Mouse (Mus musculus) adrenal gland, postnatal 10 days (tissue): ENCODE data around the gene Bora. TPM values are rescaled to one million over a fixed set of nuclear protein-coding genes. Genes with fewer than 3 reads are reported as not detected.
A peak's percentile ranks its signal among the peaks of the same experiment; 100 is the strongest.

ENCODE experiments used
- DNase-seq: peaks from one replicate; pipeline ENCODE4 v3.0.0; 2021; ENCODE audit warnings: mixed read lengths
- total RNA-seq, 2 experiments: library from RNA; stranded (reverse); gene quantifications; 2 replicates each; pipeline ENCODE4 v1.2.3; 2021

Bora gene
- total RNA-seq, 2 experiments from 2014 or later: 6.1 to 9.6 TPM

DNA sequence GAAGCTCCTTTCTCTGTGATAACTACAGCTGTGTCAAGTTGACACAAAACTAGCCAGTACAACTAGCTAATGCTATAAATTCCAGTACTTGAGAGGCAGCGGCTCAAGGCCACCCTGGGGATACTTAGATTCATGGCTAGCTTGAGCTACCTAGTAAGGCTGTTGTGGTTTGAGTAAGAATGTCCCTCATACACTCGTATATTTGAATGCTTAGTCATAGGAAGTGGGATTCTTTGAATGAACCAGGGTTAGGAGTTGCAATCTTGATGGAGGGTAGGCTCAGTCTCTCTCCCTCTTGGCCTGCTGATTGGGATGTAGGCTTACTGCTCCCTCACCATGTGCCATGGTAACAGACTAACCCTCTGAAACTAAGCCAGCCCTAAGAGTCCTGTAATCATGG lies 17.1 kb downstream of the Bora start:
- no peak for DNase-seq

- DNase-seq: no peak
Observed at GRCm38 (mm10) chr14:99071146-99071545, 25.1 kb downstream of the Bora start.

- DNase-seq: no peak
Observed at GRCm38 (mm10) chr14:99088947-99089346, 42.9 kb downstream of the Bora start.

GRCm38 (mm10) chr14:99099267-99099966 lies 53.4 kb downstream of the Bora start, which contains the start of the genes Pibf1 and Dis3:
Gene Pibf1, plus strand, starts transcription at chr14:99099424.
Gene Dis3, minus strand, starts transcription at chr14:99099770.
- peak; percentile 99 for DNase-seq

GRCm38 (mm10) chr14:99099967-99100587 lies 54.1 kb downstream of the Bora start:
- DNase-seq: peak; percentile 18

DNA sequence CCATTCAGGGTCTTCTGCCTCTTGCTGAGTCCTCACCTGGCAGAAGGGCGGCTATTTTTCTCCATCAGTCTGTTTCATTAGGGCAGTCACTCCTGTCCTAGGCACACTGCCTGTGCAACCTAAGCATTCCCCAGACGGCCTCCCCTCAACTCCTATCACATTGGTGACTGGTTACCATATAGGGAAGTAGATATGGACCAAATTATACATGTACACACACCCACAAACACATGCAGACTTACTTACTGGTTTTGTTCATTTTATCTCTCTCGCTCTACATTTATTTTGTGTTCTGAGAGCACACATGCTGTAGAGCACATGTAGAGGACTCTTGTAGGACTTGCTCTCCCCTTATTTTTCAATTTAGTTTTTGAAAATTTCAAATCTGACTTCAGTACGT lies 57.0 kb downstream of the Bora start:
- no peak for DNase-seq

- DNase-seq: no peak
Observed at GRCm38 (mm10) chr14:99104542-99105123, 58.6 kb downstream of the Bora start.

GRCm38 (mm10) chr14:99106671-99107070 lies 60.6 kb downstream of the Bora start:
- DNase-seq: no peak

DNA sequence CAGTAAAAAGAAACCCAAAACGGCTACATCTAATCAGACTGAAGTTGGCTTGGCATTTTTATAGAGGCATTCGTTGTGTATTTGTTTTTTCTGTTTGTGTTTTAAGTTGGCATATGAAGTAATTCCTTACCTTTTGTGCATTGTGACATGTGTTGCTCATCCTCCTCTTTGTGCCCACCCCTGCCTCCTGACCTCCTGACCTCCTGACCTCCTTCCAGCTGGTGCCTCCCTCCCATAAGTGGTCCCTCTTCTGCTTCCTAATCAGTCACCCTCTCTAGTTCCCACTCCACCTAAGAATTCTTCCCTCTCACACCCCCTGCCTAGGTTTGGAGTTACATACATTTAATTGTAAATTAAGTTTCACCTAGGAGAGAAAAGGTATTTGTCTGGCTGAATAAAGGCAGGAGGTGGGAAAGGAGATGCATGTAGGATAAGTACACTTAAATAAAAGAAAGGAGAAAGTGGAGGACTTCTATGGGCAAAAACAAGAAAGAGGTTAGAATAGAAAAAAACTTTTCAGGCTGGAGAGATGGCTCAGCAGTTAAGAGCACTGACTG lies 61.7 kb downstream of the Bora start:
- no peak for DNase-seq

DNA sequence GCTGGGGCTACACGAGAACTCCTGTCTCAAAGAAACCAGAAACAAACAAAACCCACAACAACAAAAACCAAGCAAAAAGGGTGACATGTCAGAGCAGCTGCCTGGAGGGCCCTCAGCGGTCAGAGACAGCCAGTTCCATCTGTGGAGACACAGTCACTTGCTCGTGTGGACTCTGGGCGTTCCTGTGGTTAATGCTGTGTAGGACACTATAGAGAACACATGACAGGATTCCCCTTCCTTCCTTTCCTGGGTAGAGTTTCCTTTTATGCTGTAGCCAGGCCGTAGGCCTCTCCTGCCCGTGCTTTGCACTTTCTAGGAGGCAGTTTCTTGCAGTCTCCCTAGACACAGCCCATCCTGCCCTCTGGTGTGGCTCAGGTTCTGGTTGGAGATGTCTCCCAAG lies 62.7 kb downstream of the Bora start:
- no peak for DNase-seq

GRCm38 (mm10) chr14:99117576-99117975 lies 71.6 kb downstream of the Bora start:
- DNase-seq: no peak

DNA sequence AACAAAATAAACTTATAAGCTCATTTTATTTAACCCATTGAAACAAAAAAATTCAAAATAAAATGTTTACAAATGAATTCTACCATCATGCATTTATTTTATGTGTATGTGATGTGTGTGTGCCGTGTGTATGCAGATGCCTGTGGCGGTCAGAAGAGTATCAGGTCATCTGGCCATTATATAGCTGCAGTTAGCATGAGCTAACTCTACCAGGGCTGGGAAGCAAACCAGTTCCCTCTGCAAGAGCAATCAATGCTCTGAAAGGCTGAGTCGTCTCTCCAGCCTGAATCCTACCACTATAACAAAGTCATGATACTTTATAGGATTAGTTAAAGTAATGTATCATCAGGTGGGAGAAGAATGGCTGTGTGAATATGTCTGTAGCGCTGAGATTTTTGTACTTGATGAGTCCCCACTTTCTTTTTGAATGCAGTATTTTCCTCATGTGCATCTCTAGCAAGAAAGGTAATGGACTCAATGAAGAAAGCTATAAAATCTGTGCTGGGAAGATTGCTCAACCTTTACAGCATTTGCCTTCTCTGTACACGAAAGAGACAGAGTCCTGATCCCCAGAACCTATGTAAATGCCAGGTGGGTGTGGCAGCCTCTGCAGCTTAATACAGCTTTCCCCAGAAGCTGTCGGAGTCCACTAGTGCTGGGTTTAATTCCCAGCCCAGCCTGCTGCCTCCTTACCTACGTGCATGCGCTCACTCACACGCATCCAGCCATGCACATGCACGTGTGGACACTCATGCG lies 75.7 kb downstream of the Bora start:
- no peak for DNase-seq

DNA sequence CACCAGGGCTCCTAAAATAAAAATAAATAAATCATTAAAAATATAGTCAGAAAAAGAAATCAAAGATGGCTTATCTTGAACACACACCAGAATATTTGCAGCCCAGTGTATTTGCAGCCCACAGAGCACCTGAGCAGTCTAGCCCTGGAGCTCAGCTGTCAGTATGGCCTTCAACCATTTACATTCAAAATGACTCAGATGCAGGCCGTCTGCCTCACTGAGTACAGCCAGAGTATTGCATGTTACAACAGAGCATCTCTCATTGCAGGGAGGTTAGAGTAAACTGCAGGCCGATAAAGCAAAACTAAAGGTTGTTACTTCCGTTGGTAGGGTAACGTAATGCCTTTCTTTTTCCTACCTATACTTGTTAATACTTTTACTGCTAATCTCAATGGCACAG lies 78.1 kb downstream of the Bora start:
- DNase-seq: peak; percentile 15

Other genes starting within 250 kb of the Bora start
- gene Rpl36a-ps1, start 51.9 kb upstream of the Bora start, total RNA-seq: 1 to 10 TPM; 3.8 to 7.0 TPM
- 10 to 100 TPM; 30.3 to 30.7 TPM for gene Mzt1, start 88 bp upstream of the Bora start, total RNA-seq
- 10 to 100 TPM in 1 of 2 experiments, 1 to 10 TPM in 1; 9.5 to 11.8 TPM for gene Pibf1, start 53.2 kb downstream of the Bora start, total RNA-seq
- gene Dis3, start 53.5 kb downstream of the Bora start, total RNA-seq: 10 to 100 TPM; 21.2 to 28.5 TPM